Mouse (Mus musculus) neural tube, embryonic 14.5 days (tissue): ENCODE results near the gene Gm19935. TPM values are rescaled to one million over a fixed set of nuclear protein-coding genes. Genes with fewer than 3 reads are reported as not detected.

Source experiments
- ATAC-seq: fragments of 200-750 bp; cut with Nextera tagmentation; 2 replicates; pipeline ENCODE4 v1.8.0; 2017; ENCODE audit warnings: low read depth, mild to moderate bottlenecking, moderate TSS enrichment, moderate library complexity
- H3K27ac ChIP-seq: fragments of 300-500 bp; sonication (generic); 2 replicates; pipeline ENCODE4 v1.5.1; 2014; ENCODE audit warnings: low read depth, mild to moderate bottlenecking, control low read depth, low read length, moderate library complexity, mixed read lengths
- H3K27me3 ChIP-seq: fragments of 300-500 bp; sonication (generic); 2 replicates; pipeline ENCODE4 v1.6.1; 2014; ENCODE audit warnings: low read length; ENCODE audit not compliant: control insufficient read depth, insufficient read depth
- H3K36me3 ChIP-seq: fragments of 300-500 bp; sonication (generic); 2 replicates; pipeline ENCODE4 v1.6.1; 2014; ENCODE audit warnings: low read length, mixed read lengths; ENCODE audit not compliant: control insufficient read depth, insufficient read depth
- H3K4me1 ChIP-seq: fragments of 300-500 bp; sonication (generic); 2 replicates; pipeline ENCODE4 v1.6.1; 2014; ENCODE audit warnings: low read length; ENCODE audit not compliant: control insufficient read depth, insufficient read depth
- H3K4me2 ChIP-seq: fragments of 300-500 bp; sonication (generic); 2 replicates; pipeline ENCODE4 v1.6.1; 2014; ENCODE audit warnings: mild to moderate bottlenecking, low read depth, low read length, control low read depth
- H3K4me3 ChIP-seq: fragments of 300-500 bp; sonication (generic); 2 replicates; pipeline ENCODE4 v1.5.1; 2014; ENCODE audit warnings: low read depth, low read length, control low read depth, mixed read lengths
- H3K9ac ChIP-seq: fragments of 300-500 bp; sonication (generic); replicated peaks from 2 replicates; pipeline ENCODE4 v1.6.1; 2014; ENCODE audit warnings: low read depth, mild to moderate bottlenecking, control low read depth, low read length, mixed read lengths
- H3K9me3 ChIP-seq: fragments of 300-500 bp; sonication (generic); 2 replicates; pipeline ENCODE4 v1.6.1; 2016; ENCODE audit warnings: low read length; ENCODE audit not compliant: control insufficient read depth
- WGBS: fragments of 180-500 bp; shearing (Covaris S2); extraction: QIAGEN DNeasy Blood & Tissue Kit; methylation state at CpG from one replicate; pipeline ENCODE4 v1.1.7; 2014; 5-methylcytosine and 5-hydroxymethylcytosine counted together
- polyA plus RNA-seq: library from polyadenylated mRNA; unstranded; fragments of >200 nt; fragmentation: Nextera tagmentation; extraction: Ambion mirVana; gene quantifications from 2 replicates; pipeline ENCODE4 v1.2.1, GENCODE M21; 2014

Gene Gm19935
- polyA plus RNA-seq, 1 experiment from 2014 or later: 2.2 TPM

GRCm38 (mm10) chr8:90822443-90822842, 5.2 kb upstream of the Gm19935 start:
- 74% methylated on average over 11 of the region's 11 CpGs for WGBS
- H3K9ac ChIP-seq: no peak overlapping the region
- no peaks in the 10 kb centered on the region for H3K9me3 ChIP-seq
- ATAC-seq: no peak
- no peaks in the 10 kb centered on the region for H3K27me3 ChIP-seq
- no peak overlapping the region for H3K27ac ChIP-seq
- H3K4me1 ChIP-seq: no peaks in the 10 kb centered on the region
- H3K36me3 ChIP-seq: no peaks in the 10 kb centered on the region
- no peak overlapping the region for H3K4me2 ChIP-seq
- H3K4me3 ChIP-seq: no peak overlapping the region

- Histone ChIP-seq H3K4me1 (0 out of 2 replicates have a peak, but pooled peaks cover 6% of the 10 kb centered on the region), H3K27ac (no peak overlapping the region), H3K27me3 (no peaks in the 10 kb centered on the region), H3K9me3 (no peaks in the 10 kb centered on the region), H3K9ac (no peak overlapping the region), H3K36me3 (no peaks in the 10 kb centered on the region), H3K4me2 (no peak overlapping the region), H3K4me3 (no peak overlapping the region)
- 83% methylated on average over 4 of the region's 4 CpGs for WGBS
- no peak for ATAC-seq
These were observed 3.1 kb upstream of the Gm19935 start for GRCm38 (mm10) chr8:90820321-90820696.

- Histone ChIP-seq H3K4me2 (no peak overlapping the region), H3K27ac (no peak overlapping the region), H3K36me3 (no peaks in the 10 kb centered on the region), H3K9me3 (no peaks in the 10 kb centered on the region), H3K27me3 (no peaks in the 10 kb centered on the region), H3K4me1 (0 out of 2 replicates have a peak, but pooled peaks cover 6% of the 10 kb centered on the region), H3K9ac (no peak overlapping the region), H3K4me3 (no peak overlapping the region)
- no peak for ATAC-seq
- WGBS: 80% methylated on average over 9 of the region's 9 CpGs
These were observed 2.5 kb upstream of the Gm19935 start for GRCm38 (mm10) chr8:90819561-90820320.

GRCm38 (mm10) chr8:90816061-90816882, 921 bp downstream of the Gm19935 start:
- Histone ChIP-seq H3K27ac (peak overlapping the region; percentile 57), H3K9ac (no peak overlapping the region), H3K27me3 (no peaks in the 10 kb centered on the region), H3K36me3 (no peaks in the 10 kb centered on the region), H3K9me3 (no peaks in the 10 kb centered on the region), H3K4me1 (0 out of 2 replicates have a peak, but pooled peaks cover 6% of the 10 kb centered on the region), H3K4me2 (0 out of 2 replicates have a peak overlapping the region, but pooled peaks have one; percentile 6), H3K4me3 (no peak overlapping the region)
- 53% methylated on average over 23 of the region's 23 CpGs for WGBS
- ATAC-seq: 0 out of 2 replicates have a peak, but pooled peaks have one; percentile 38

- no peak overlapping the region for H3K27ac ChIP-seq
- H3K4me3 ChIP-seq: no peak overlapping the region
- H3K4me2 ChIP-seq: no peak overlapping the region
- H3K9ac ChIP-seq: no peak overlapping the region
- no peaks in the 10 kb centered on the region for H3K36me3 ChIP-seq
- H3K27me3 ChIP-seq: no peaks in the 10 kb centered on the region
- 87% methylated on average over 10 of the region's 10 CpGs for WGBS
- 0 out of 2 replicates have a peak, but pooled peaks cover 6% of the 10 kb centered on the region for H3K4me1 ChIP-seq
- no peaks in the 10 kb centered on the region for H3K9me3 ChIP-seq
- no peak for ATAC-seq
These were observed 3.4 kb downstream of the Gm19935 start for GRCm38 (mm10) chr8:90813602-90814320.

GRCm38 (mm10) chr8:90799473-90799872, 17.7 kb downstream of the Gm19935 start:
- Histone ChIP-seq H3K4me1 (0 out of 2 replicates have a peak, but pooled peaks cover 3% of the 10 kb centered on the region), H3K27me3 (no peaks in the 10 kb centered on the region), H3K9me3 (no peaks in the 10 kb centered on the region; the same call in 1 of the 2 replicates), H3K27ac (no peak overlapping the region), H3K36me3 (no peaks in the 10 kb centered on the region), H3K9ac (no peak overlapping the region), H3K4me2 (no peak overlapping the region), H3K4me3 (no peak overlapping the region)
- no peak for ATAC-seq
- WGBS: 88% methylated on average over 5 of the region's 5 CpGs

GRCm38 (mm10) chr8:90794990-90795861, 22.0 kb downstream of the Gm19935 start:
- H3K4me1 ChIP-seq: 0 out of 2 replicates have a peak, but pooled peaks cover 3% of the 10 kb centered on the region
- peak; percentile 51; the same call in 1 of the 2 replicates for ATAC-seq

GRCm38 (mm10) chr8:90793710-90794109, 23.5 kb downstream of the Gm19935 start:
- H3K4me2 ChIP-seq: no peak overlapping the region
- 0 out of 2 replicates have a peak, but pooled peaks cover 3% of the 10 kb centered on the region for H3K4me1 ChIP-seq
- no peak overlapping the region for H3K4me3 ChIP-seq
- no peaks in the 10 kb centered on the region for H3K36me3 ChIP-seq
- H3K9me3 ChIP-seq: no peaks in the 10 kb centered on the region
- ATAC-seq: peak; percentile 44; the same call in 1 of the 2 replicates
- no peak overlapping the region for H3K27ac ChIP-seq
- WGBS: 4% methylated on average over 3 of the region's 3 CpGs
- H3K9ac ChIP-seq: no peak overlapping the region
- H3K27me3 ChIP-seq: no peaks in the 10 kb centered on the region

More at GRCm38 (mm10) chr8:90794990-90795861, 22.0 kb downstream of the Gm19935 start:
- 12% methylated on average over 12 of the region's 12 CpGs for WGBS
- Histone ChIP-seq H3K27me3 (no peaks in the 10 kb centered on the region), H3K4me2 (peak overlapping the region; percentile 25; the same call in 1 of the 2 replicates), H3K4me3 (no peak overlapping the region), H3K36me3 (no peaks in the 10 kb centered on the region), H3K27ac (no peak overlapping the region), H3K9ac (no peak overlapping the region), H3K9me3 (no peaks in the 10 kb centered on the region)
